Mouse (Mus musculus) right cerebral cortex, postnatal 25 days (tissue): ENCODE measurements around the gene Cst6.

ENCODE experiments used
- DNase-seq: peaks from one replicate; pipeline ENCODE4 v3.0.0; 2022

Gene Cst6

DNA sequence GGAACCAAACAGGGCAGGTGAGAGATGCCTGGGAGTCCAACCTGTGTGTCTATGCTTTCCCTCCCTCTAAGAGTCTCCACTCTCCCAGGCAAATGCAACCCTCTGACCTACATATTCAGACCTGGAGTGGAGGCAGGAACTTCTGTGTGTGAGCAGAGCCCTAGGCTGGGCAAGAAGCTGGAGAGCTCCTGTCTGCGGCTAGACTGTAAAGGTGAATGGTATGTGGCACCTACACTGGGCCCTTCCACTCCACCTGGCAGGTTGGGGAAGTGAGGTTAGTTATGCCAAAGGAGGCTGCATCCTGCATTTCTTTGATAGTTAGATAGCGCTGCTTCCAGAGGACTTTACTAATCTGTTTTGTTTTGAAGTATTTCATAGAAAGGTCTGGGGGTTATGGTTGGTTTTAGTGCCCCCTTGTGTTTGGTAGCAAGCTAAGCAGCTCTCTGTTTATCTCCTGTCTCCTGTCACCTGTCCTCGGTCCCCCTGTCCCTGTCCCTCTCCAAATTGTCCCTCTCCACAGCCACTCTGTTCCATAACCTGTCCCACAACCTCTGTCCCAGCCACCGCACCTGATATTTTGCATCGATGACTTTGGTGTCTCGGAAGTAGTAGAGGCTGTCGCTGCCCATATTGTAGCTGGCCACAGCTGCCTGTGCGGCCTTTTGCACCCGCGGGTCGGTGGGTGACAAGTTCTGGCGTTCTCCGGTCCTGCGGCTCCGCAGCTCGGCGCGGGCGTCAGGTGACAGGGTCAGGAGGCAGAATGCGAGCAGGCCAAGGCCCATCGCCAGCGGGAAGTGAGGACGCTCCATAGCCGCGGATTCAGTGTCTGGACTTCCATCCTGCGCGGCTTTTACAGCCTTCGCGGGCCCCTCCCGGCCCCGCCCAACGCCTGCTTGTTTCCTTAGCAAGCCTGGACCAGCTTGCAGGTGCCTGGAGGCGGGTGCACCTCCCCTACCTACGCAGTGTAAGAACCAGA is 560 bp downstream of the Cst6 start:
- DNase-seq: peak; percentile 43

DNA sequence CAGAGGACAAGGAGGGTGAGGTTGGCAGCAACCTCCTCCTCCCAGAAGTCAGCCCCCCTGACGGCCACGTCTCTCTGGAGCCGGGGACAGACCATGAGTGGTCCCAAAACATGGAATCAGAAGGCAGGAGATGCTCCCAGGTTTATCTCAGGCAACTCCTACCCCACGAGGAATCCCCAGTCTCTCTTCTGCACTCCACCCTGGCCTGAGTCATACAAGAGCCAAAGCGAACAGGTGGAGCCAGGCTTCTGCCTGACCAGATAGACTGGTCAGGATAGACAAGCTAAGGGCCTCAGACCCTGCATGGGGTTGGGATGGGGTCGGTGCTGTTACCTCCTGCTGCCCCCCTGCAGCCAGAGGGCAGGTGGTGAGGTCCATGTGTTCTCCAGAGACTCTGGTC is 1.3 kb downstream of the Cst6 start:
- DNase-seq: no peak

DNA sequence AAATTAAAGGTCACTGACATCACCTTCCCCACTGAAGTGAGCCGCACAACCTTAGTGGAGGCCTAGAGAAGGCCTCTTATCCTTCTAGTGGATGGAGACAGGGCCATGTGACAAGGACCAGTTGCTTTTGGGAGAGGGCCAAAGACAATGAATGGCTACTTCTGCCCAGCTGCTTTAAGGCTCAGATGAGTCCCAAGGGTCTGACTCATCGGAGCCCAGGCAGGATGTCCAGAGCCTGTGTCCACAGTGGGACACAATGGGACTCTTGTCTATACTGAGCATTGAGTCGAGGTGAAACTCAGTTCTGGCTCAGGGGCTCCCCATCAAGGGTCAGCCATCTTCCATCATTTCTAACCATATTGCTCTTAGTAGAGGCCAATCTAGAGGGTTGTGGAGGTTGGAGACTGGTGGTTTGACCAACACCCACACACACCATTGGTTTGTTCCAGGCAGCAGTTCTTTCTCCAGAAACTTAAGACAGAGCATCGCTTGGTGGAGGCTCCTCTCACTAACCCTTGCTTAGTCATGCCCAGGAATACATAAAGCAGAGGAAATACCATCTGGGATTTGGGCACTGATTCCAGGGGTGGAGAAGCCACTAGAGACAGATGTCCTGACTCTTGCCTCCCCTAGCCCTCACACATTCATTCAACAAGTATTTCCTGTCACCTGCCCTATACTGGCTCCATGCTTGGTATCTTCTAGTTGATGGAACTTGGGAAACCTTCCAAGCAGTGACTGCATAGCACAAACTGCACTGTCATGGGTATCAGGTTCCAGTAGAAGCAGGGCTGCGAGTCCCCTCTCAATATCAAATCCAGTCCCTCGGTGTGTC is 3.9 kb downstream of the Cst6 start:
- no peak for DNase-seq

DNA sequence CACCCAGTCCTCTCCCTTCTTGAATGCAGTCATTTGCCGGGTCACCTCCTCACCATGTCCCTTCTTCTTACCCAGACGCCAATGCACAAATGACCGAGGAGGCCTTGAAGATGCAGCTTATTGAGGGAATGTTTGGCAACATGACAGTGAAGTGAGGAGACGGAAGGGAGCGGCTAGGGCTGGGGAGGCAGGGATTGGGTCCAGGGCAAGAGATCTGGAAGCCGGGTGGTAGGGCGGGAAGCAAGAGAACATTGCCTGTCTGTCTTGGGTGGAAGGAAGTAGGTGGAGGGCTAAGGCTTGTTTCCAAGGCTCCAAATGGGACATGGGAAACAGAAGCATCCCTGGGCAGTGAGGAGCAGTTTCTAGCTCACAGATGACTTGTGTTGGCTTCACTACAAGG is 8.0 kb downstream of the Cst6 start:
- no peak for DNase-seq

DNA sequence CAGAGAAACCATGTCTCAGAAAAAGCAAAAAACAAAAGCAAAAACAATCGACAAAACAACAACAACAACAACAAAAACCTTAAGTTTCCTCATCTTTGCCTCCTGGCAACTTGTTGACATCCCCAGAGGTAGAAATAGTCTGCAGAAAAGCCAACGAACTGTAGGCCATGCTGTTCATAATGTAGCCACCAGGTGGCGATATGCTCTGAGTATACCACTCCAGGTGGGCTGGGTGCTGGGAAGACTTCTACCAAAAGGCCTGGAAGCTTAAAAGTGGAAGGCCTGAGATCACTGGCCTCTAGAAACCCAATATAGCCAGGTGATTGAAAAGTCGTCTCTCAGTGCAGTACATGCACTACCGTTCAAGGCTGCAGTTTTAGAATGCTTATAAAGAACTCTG is 11.4 kb downstream of the Cst6 start:
- peak; percentile 50 for DNase-seq

DNA sequence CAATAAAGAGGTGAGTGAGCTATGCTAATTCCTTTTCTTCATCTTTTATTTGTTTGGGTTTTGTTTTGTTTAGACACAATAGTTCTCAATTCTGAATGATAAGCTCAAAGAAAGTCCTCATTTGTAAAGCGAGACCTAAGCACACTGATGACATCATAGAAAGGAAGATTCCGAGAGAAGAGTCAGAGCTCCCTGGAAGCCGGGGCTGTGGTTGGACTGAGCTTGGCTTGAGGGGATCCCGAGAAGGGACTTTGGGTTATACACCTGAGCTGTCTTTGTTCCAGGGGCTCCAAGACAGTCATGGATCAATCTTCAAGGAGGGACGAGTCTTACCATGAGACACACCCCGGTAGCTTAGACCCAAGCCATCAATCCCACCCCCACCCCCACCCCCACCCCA is 13.9 kb downstream of the Cst6 start, which contains the start of gene Catsper1:
TSS of gene Catsper1 (plus strand) at position 301 of the 400 bp plus-strand sequence.
- no peak for DNase-seq

DNA sequence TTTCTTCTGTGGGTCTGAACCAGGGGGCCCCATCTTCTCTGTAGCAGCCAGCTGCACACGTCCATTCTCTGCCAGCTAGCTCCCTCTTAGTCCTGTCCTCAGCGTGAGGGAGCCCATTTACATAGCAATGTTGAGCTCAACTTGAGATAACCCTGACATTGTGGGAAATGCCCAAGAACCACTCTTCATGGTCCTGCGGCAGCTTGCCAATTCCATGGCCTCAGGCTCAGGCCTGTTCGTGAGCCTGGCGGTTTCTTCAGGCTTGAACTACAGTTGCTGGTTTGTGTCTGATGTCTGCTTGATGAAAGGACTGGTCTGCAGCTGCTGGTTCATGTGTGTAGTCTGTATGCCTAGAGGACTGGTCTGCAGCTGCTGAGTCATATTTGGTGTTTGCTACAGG is 14.6 kb downstream of the Cst6 start:
- DNase-seq: no peak

DNA sequence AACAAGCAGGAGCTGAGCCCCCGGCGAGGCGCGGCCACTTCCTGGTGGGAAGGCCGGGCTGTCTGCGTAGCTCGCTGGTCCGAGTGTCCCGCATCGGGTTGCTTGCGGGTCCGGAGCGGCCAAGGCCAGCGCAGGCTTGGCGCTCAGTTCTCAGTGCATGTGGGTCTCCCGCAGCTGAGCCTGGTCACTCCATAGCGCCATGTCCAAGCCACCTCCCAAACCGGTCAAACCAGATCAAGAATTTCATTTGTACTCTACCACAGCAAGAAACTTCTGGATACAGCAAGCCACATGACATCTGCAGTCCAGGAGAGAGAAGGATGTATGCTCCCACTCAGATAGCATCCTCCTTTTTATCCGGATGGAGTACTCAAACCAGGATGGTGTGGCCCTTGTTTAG is 21.4 kb downstream of the Cst6 start:
- no peak for DNase-seq

DNA sequence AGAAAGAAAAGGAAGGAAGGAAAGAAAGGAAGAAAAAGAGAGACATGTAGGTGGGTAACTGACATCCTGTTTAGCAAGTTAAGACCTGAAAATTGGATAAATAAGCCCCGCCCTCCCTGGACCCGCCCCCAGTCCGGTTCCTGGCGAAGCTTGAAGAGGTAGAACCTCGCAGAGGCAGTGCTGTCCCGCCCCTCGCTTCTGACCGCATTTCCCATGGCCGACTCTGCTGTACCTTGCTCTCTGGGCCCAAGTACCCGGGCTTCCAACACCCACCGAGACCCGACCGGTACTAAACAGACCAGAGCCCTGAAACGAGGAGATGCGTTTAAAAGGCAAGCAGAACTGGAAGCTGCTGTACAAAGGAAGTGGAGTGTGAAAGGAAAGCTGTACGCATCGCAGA is 25.6 kb downstream of the Cst6 start:
- no peak for DNase-seq

DNA sequence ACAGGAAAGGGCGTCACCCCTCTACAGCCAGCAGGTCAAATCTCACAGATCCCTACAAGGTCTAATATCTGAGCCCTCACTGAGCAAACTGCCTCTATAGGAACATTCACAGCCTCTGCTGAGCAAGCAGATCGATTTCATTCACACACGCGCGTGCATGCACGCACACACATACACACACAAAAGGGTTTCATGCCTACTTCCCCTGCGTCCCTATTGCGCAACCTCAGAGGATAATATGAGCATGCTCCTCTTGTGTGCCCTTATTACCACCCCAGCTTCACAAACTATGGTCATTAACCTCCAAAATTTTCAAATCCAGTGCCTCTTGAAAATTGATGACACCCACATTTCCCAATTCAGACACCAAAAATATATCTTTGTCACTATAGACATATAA is 36.2 kb downstream of the Cst6 start:
- no peak for DNase-seq

DNA sequence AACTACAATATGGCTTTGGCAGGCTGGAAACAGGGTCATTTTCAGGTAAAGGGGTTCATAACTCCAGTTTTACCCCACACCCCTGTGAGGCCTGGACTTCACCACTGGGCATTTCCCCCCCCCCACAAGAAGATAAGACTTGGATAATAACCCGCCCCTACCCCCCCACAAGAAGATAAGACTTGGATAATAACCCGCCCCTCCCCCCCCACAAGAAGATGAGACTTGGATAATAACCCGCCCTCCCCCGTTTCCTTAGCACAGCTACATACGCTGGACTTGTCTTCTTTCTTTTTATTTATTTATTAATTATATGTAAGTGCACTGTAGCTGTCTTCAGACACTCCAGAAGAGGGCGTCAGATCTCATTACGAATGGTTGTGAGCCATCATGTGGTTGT is 40.3 kb downstream of the Cst6 start:
- DNase-seq: no peak

DNA sequence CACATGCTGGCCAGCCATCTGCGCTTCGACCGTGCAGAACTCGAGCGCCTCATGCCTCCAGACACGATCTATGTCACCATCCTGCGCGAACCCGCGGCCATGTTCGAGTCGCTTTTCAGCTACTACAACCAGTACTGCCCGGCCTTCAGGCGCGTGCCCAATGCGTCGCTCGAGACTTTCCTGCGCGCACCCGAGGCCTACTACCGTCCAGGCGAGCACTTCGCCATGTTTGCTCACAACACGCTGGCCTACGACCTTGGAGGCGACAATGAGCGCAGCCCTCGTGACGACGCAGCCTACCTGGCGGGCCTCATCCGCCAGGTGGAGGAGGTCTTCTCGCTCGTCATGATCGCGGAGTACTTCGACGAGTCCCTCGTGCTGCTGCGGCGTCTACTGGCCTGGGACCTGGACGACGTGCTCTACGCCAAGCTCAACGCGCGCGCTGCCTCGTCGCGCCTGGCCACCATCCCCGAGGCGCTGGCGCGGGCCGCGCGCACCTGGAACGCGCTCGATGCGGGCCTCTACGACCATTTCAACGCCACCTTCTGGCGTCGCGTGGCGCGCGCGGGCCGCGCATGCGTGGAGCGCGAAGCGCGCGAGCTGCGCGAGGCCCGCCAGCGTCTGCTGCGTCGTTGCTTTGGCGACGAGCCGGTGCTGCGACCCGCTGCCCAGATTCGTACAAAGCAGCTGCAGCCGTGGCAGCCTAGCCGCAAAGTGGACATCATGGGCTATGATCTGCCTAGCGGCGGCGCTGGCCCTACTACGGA is 42.2 kb downstream of the Cst6 start:
- DNase-seq: no peak

DNA sequence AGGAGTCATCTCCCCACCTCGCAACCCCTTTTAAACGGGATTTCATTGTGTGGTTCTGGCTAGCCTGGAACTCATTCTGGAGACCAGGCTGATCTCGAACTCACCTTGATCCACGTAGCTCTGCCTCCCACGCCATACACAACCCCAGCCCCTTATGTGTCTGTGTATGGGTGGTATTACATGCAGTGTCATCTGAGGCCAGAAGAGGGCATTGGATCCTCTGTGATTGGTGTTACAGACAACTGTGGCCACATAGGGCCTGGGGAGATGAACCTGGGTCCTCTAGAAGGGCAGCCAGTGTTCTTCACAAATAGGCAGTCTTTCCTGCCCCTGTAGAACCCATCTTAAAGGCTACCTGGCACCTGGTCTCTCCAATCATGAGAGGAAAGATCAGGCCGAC is 43.1 kb downstream of the Cst6 start:
- no peak for DNase-seq

DNA sequence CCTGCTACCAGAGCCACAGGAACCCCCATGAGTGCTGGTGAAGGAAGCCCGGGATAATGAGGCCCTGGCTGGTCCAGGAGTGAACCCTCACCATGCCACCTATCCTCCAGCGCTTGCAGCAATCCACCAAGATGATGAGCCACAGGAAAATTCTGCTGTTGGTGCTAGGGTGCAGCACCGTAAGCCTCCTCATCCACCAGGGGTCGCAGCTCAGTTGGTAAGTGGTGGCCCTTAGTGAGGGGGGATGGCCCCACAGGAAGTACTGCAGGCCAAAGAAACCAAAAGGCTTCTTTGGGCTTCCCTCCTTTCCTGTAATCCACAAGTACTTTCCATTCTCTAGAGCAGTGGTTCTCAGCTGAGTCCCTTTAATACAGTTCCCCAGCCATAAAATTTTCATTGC is 46.9 kb downstream of the Cst6 start:
- DNase-seq: no peak

DNA sequence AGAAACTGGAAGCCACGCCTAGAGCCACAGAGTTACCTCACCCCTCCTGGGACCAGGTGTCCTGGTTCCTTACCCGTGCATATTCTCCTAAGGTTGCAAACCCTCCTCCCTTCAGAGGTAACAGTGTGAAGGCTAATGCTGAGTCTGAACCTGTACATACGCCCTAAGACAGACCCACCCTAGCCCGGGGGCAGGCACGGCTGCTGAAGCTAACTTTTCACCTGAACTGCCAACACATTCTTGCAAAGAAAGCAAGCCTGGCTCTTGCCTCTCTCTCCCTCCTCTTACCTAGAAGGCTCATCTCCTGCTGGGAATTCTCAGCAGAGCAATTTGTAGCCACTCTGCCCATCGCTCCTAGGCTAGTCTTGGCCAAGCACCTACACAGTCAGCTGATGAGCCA is 48.8 kb downstream of the Cst6 start:
- DNase-seq: no peak

DNA sequence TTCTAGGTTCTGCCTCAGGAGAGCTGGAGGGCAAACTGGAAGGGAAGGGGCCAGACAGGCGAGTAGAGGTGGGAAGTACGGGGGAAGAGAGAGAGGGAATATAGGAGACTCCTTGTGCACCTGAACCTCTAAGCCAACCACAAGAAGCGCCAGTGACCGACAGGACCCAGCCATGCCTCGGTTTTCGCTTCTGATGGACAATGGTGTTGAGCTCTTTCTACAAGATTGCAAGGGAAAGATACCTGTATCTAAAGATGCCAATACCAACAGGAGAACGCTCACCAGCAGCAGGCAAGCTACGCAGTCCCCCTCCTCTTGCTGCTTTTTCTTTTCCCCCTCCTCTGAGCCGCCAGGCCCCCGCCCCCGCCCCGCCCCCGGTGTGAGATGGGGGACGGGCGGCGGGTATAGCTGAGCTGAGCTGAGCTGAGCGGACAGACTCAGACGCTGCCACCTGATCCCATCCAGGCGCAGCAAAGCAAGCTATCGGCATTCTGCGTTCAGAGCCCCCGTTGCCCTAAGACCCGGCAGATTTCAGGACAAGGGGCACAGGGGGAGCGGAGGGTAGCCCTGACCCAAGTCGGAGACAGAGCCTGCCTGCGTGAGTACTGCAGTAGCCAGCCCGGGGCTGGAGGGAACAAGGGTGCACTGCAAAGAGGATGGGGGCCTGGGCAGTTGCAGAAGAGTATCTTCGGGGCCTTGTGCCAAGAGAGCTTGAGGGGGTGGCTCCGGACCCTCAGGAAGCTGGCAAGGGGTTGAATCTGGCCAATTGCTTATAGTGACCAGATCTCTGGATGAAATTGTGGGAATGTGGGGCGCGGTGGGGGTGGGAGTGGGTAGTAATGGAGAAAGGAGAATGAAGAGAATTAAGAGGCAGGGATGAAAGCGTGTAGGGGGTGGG is 51.2 kb downstream of the Cst6 start, which contains the start of gene Gal3st3:
TSS of gene Gal3st3 (plus strand) at position 429 of the 898 bp plus-strand sequence.
- DNase-seq: peak; percentile 72

DNA sequence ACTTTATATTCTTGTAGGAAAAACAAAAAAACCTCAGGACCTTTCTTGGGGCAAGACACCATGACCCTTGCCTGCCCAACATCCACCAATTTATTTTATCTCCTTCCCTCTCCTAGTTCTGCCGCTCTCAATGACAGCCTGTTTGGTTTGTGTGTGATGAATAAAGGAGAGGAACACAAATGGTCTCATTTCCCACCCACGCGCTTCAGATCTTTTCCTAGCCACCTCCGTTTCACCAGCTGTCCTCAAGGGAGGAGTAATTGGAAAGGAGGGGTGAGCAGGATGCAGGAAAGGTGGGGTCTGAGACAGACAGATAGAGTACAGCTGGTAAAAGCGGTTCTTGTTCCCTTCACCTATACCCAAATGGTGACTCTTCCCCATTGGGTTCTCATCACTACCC is 52.7 kb downstream of the Cst6 start:
- peak; percentile 76 for DNase-seq

DNA sequence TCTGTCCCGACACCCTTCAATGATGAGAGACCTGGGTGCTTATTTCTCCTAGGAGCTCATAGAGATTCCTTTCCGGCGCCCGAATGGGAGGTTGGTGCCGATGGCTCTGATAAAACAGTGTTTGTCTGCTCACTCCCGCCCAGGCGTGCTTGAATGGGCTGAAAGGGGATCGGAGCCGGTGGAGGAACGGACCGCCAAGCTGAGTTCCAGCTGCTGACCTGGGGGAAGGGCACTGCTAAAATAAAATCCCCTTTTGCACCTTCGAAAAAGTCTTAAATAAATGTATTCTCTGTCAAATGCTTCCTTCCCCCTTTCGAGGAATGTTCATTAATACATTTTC is 53.7 kb downstream of the Cst6 start:
- DNase-seq: no peak

DNA sequence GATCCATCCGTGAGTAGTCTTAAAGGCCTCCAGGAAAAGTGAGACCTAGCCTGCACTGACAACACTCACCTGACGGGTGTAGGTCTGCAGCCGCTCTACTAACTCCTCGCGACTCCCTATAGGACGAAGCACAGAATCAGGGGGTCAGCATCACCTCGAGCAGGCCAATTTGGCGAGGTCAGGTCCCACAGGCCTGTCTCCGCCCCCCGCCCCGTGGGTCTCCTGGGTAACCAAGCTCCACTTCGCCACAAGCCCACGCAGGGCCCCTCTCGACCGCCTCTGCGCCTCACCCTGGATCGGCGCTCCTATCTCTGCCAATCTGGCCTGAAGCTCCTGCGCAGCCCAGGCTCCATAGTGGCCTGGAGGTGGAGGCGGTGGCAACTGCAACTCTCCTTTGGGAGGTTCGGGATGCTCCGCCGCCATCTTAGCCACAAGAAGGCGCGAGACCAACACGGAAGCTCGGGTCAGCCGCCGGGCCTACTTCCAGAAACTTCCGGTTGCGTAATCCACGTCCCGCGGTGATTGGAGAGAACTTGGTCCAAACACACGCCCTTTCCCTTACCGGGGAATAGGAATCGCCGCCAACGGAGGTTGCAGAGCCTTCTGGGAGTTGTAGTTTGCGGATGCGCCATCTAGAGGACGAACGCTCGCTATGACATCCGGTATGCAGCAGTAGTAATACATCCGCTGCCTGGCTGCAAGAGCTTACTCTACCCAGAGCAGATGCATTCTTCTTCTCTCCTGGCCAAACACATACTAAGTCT is 54.2 kb downstream of the Cst6 start, which contains the start of gene Sf3b2:
TSS of gene Sf3b2 (minus strand) at position 484 of the 764 bp plus-strand sequence.
- peak; percentile 99 for DNase-seq
